8 mouse cellular contexts compared by ENCODE assay signal in genomic region chr1:79956121-79956520, GRCm38 (mm10).
DNase-seq lines count a peak whose midpoint lies in the region; ATAC-seq and TF ChIP-seq lines count a peak whose summit lies in the region.

No protein-coding gene starts in this region.

- no peak overlapping the region for H3K27ac ChIP-seq in liver, embryonic 11.5 days (ENCODE audit: low read depth, low read length)
- no peak overlapping the region for H3K27ac ChIP-seq in forebrain, postnatal 0 days (ENCODE audit: low read depth, low read length)
- H3K27ac ChIP-seq in midbrain, postnatal 0 days (ENCODE audit: low read depth, low read length): no peak overlapping the region

- no peak overlapping the region for H3K4me2 ChIP-seq in liver, embryonic 11.5 days
- no peak overlapping the region for H3K4me2 ChIP-seq in forebrain, postnatal 0 days (ENCODE audit: low read depth)
- H3K4me2 ChIP-seq in midbrain, postnatal 0 days (ENCODE audit: low read depth, low read length, poor library complexity, severe bottlenecking): no peak overlapping the region

- no peak overlapping the region for H3K9ac ChIP-seq in liver, embryonic 11.5 days (ENCODE audit: low read depth, low read length)
- H3K9ac ChIP-seq in forebrain, postnatal 0 days: no peak overlapping the region
- H3K9ac ChIP-seq in midbrain, postnatal 0 days (replicated peaks; ENCODE audit: low read length, poor library complexity, severe bottlenecking): no peak overlapping the region

- no peak for TF ChIP-seq CTCF in forebrain, postnatal 0 days (IDR thresholded peaks at IDR 0.05; ENCODE audit: low read depth)
- no peak for TF ChIP-seq CTCF in midbrain, postnatal 0 days (IDR thresholded peaks at IDR 0.05)

- DNase-seq in cerebellum, postnatal 14 days: peak; percentile 83 to 87
- peak; percentile 43 for DNase-seq in liver
- no peak for DNase-seq in liver, embryonic 11.5 days (ENCODE audit: low spot score)
- peak; percentile 82 for DNase-seq in forebrain, postnatal 0 days
- peak; percentile 33 for DNase-seq in layer of hippocampus, adult 11-12 months (ENCODE audit: low spot score)
- peak; percentile 92 for DNase-seq in midbrain, postnatal 0 days (ENCODE audit: low spot score)
- no peak for DNase-seq in thymus, postnatal 14 days

- no peak overlapping the region for H3K4me3 ChIP-seq in liver, embryonic 11.5 days (ENCODE audit: low read depth, low read length)
- H3K4me3 ChIP-seq in forebrain, postnatal 0 days (ENCODE audit: low read depth, low read length): no peak overlapping the region
- no peak overlapping the region for H3K4me3 ChIP-seq in midbrain, postnatal 0 days (ENCODE audit: low read depth, low read length)

- WGBS in liver, embryonic 11.5 days: 81% methylated on average over 1 of the region's 1 CpGs
- 4% methylated on average over 1 of the region's 1 CpGs for WGBS in forebrain, postnatal 0 days
- WGBS in midbrain, postnatal 0 days: 48% methylated on average over 1 of the region's 1 CpGs

- H3K4me1 ChIP-seq in liver, embryonic 11.5 days (replicated peaks; ENCODE audit: control insufficient read depth, insufficient read depth, low read length): no peaks in the 10 kb centered on the region
- H3K4me1 ChIP-seq in forebrain, postnatal 0 days (ENCODE audit: insufficient read depth): no peaks in the 10 kb centered on the region
- H3K4me1 ChIP-seq in midbrain, postnatal 0 days (ENCODE audit: insufficient read depth, low read length): no peaks in the 10 kb centered on the region

- H3K9me3 ChIP-seq in liver, embryonic 11.5 days (ENCODE audit: control insufficient read depth, low read length): no peaks in the 10 kb centered on the region
- no peaks in the 10 kb centered on the region for H3K9me3 ChIP-seq in forebrain, postnatal 0 days (ENCODE audit: low read length)
- H3K9me3 ChIP-seq in midbrain, postnatal 0 days (ENCODE audit: low read length): no peaks in the 10 kb centered on the region

- no peaks in the 10 kb centered on the region for H3K27me3 ChIP-seq in liver, embryonic 11.5 days (replicated peaks; ENCODE audit: control insufficient read depth, insufficient read depth, low read length)
- no peaks in the 10 kb centered on the region for H3K27me3 ChIP-seq in forebrain, postnatal 0 days (ENCODE audit: insufficient read depth, low read length)
- no peaks in the 10 kb centered on the region for H3K27me3 ChIP-seq in midbrain, postnatal 0 days (ENCODE audit: insufficient read depth, low read length)

- no peaks in the 10 kb centered on the region for H3K36me3 ChIP-seq in liver, embryonic 11.5 days (ENCODE audit: control insufficient read depth, insufficient read depth, low read length)
- H3K36me3 ChIP-seq in forebrain, postnatal 0 days (ENCODE audit: insufficient read depth): no peaks in the 10 kb centered on the region
- H3K36me3 ChIP-seq in midbrain, postnatal 0 days (ENCODE audit: insufficient read depth, low read length): no peaks in the 10 kb centered on the region

- no peak for ATAC-seq in cerebellum, adult (ENCODE audit: insufficient number of reproducible peaks, low FRiP score, low TSS enrichment)
- ATAC-seq in liver, embryonic 11.5 days (replicated peaks; ENCODE audit: low FRiP score): no peak
- ATAC-seq in forebrain, postnatal 0 days: peak; percentile 79
- peak; percentile 45; the same call in 1 of the 2 replicates for ATAC-seq in midbrain, postnatal 0 days (ENCODE audit: low FRiP score)

Comparison
In these comparisons a context has a peak if more than half of its experiments do, and no peak if none do; other contexts are left out.
1. DNase-seq: peak in cerebellum, postnatal 14 days (2 of 2), liver (single experiment), forebrain, postnatal 0 days (single experiment), layer of hippocampus, adult 11-12 months (single experiment) and midbrain, postnatal 0 days (single experiment); none in liver, embryonic 11.5 days (single experiment) and thymus, postnatal 14 days (single experiment).
2. ATAC-seq: peak in forebrain, postnatal 0 days (single experiment) and midbrain, postnatal 0 days (single experiment); none in cerebellum, adult (single experiment) and liver, embryonic 11.5 days (single experiment).